Mouse (Mus musculus) liver, embryonic 14.5 days (tissue): ENCODE results near the gene Lin52.

Experiments
- CTCF ChIP-seq: IDR thresholded peaks from 2 replicates; pipeline ENCODE4 v1.5.1; 2016; ENCODE audit warnings: antibody characterized with exemption, low read depth, control low read depth
- EP300 ChIP-seq: IDR thresholded peaks from 2 replicates; pipeline ENCODE4 v1.6.1; 2016; ENCODE audit warnings: antibody characterized with exemption, low read depth

GRCm38 (mm10) chr12:84516642-84517041 lies 65.4 kb downstream of the Lin52 start:
- peak; percentile 50 for TF ChIP-seq CTCF
- no peak for TF ChIP-seq EP300
